Mouse (Mus musculus): Measurements from ENCODE around the gene Agl. TPM values are rescaled to one million over a fixed set of nuclear protein-coding genes. Genes with fewer than 3 reads are reported as not detected.
A peak's percentile ranks its signal among the peaks of the same experiment; 100 is the strongest.

Gene Agl
- polyA plus RNA-seq, 1 experiment from 2014 or later: 12.7 TPM

- no peak overlapping the region for H3K4me3 ChIP-seq
- peak overlapping the region; percentile 67 for H3K4me2 ChIP-seq
These were observed 27.4 kb upstream of the Agl start for GRCm38 (mm10) chr3:116835350-116835749.

DNA sequence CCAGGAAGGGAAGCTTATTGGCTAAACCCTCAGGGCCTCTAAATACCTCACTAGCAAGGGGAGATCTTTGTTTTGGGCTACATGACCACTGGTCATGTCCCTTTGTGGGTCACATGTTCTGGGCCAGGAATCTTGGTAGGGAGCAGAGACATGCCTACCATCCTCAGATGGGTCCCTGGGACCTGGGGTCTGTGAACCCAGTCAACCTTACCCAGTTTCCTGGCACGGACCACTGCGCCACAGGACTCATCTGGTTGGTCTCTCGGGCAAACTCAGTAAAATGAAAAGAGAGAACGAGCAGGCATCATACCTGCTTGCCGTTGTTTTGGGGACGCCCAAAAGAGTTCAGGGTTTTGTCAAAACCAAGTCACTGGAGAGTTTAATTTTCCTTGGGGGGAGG lies 26.3 kb upstream of the Agl start:
- H3K4me1 ChIP-seq: 0 out of 2 replicates have a peak, but pooled peaks cover 3% of the 10 kb centered on the region
- H3K27me3 ChIP-seq: no peaks in the 10 kb centered on the region
- no peak overlapping the region for H3K4me2 ChIP-seq
- H3K9me3 ChIP-seq (replicated peaks): no peaks in the 10 kb centered on the region
- H3K9ac ChIP-seq: no peak overlapping the region
- no peak overlapping the region for H3K27ac ChIP-seq
- no peak for ATAC-seq
- H3K4me3 ChIP-seq: no peak overlapping the region
- H3K36me3 ChIP-seq (ENCODE audit: poor library complexity, severe bottlenecking): no peaks in the 10 kb centered on the region
- 88% methylated on average over 6 of the region's 6 CpGs for WGBS

More at GRCm38 (mm10) chr3:116835350-116835749, 27.4 kb upstream of the Agl start:
- Histone ChIP-seq H3K9me3 (replicated peaks) (no peaks in the 10 kb centered on the region), H3K27me3 (no peaks in the 10 kb centered on the region), H3K9ac (peak overlapping the region; percentile 62), H3K36me3 (ENCODE audit: poor library complexity, severe bottlenecking) (no peaks in the 10 kb centered on the region), H3K4me1 (0 out of 2 replicates have a peak, but pooled peaks cover 3% of the 10 kb centered on the region), H3K27ac (no peak overlapping the region)
- 78% methylated on average over 4 of the region's 4 CpGs for WGBS
- ATAC-seq: no peak

- WGBS: 87% methylated on average over 4 of the region's 4 CpGs
These were observed 25.5 kb upstream of the Agl start for GRCm38 (mm10) chr3:116833491-116833890.

GRCm38 (mm10) chr3:116832526-116833310 lies 24.8 kb upstream of the Agl start:
- Histone ChIP-seq H3K4me1 (0 out of 2 replicates have a peak, but pooled peaks cover 3% of the 10 kb centered on the region), H3K4me2 (no peak overlapping the region), H3K27ac (no peak overlapping the region), H3K9me3 (replicated peaks) (no peaks in the 10 kb centered on the region), H3K4me3 (no peak overlapping the region), H3K27me3 (no peaks in the 10 kb centered on the region), H3K9ac (no peak overlapping the region), H3K36me3 (ENCODE audit: poor library complexity, severe bottlenecking) (no peaks in the 10 kb centered on the region)
- WGBS: 85% methylated on average over 7 of the region's 7 CpGs
- no peak for ATAC-seq

More at GRCm38 (mm10) chr3:116833491-116833890, 25.5 kb upstream of the Agl start:
- Histone ChIP-seq H3K4me2 (no peak overlapping the region), H3K36me3 (ENCODE audit: poor library complexity, severe bottlenecking) (no peaks in the 10 kb centered on the region), H3K9ac (no peak overlapping the region), H3K9me3 (replicated peaks) (no peaks in the 10 kb centered on the region), H3K27ac (no peak overlapping the region), H3K27me3 (no peaks in the 10 kb centered on the region), H3K4me3 (no peak overlapping the region), H3K4me1 (0 out of 2 replicates have a peak, but pooled peaks cover 3% of the 10 kb centered on the region)
- ATAC-seq: no peak

DNA sequence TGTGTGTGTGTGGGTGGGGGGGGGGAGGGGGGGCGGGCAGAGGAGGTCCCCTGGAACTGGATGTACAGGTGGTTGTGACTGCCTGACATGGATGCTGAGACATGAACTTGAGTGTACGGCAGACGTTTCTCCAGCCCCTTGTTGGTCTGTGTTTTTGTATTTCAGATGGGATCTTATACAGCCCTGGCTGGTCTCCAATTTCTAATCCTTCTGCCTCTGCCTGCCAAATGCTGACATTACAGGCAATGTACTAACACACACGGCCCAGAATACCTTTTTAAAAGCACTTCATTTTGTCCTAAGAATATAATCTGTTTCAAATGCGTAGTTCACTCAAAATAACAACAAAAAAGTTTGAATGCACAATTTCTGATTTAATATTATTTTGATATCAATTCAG lies 23.4 kb upstream of the Agl start:
- Histone ChIP-seq H3K27ac (no peak overlapping the region), H3K36me3 (ENCODE audit: poor library complexity, severe bottlenecking) (no peaks in the 10 kb centered on the region), H3K27me3 (no peaks in the 10 kb centered on the region), H3K4me1 (0 out of 2 replicates have a peak, but pooled peaks cover 3% of the 10 kb centered on the region), H3K9ac (no peak overlapping the region), H3K4me2 (no peak overlapping the region), H3K4me3 (no peak overlapping the region), H3K9me3 (replicated peaks) (no peaks in the 10 kb centered on the region)
- no peak; the same call in 1 of the 2 replicates for ATAC-seq
- 68% methylated on average over 5 of the region's 5 CpGs for WGBS

DNA sequence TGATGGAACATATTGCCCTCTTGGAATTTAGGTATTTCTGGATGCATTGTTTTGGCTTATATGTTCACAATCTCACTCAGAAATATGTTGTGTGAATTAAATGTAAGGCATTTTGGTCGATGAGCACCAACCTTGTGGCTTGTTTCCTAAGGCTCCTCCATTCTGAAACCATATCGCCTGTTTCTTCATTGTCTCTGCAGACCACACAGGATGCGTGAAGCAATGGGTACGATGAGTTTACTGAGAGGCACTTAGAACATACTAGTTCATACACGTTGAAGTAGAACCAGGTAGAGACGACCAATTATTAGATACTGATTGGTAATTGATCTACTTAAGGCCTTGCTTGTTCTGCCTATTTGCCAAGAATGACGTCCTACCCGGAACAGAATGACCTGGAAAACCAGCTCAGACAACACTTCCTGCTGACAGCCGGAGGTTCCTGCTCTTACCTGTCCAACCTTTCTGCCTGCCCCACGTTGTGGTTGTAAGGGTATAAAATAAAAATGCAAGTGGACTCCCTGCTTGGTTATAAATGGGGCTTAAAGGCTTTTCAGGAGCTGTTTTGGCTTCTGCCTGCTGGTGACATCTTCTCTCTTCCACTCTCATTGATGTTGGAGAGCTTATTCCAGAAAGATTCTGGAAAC lies 21.4 kb upstream of the Agl start:
- ATAC-seq: no peak
- no peak overlapping the region for H3K27ac ChIP-seq
- no peak overlapping the region for H3K4me2 ChIP-seq
- H3K4me1 ChIP-seq: no peaks in the 10 kb centered on the region
- 86% methylated on average over 10 of the region's 10 CpGs for WGBS
- H3K9me3 ChIP-seq (replicated peaks): no peaks in the 10 kb centered on the region
- no peak overlapping the region for H3K4me3 ChIP-seq
- H3K9ac ChIP-seq: no peak overlapping the region
- H3K36me3 ChIP-seq (ENCODE audit: poor library complexity, severe bottlenecking): no peaks in the 10 kb centered on the region
- no peaks in the 10 kb centered on the region for H3K27me3 ChIP-seq

DNA sequence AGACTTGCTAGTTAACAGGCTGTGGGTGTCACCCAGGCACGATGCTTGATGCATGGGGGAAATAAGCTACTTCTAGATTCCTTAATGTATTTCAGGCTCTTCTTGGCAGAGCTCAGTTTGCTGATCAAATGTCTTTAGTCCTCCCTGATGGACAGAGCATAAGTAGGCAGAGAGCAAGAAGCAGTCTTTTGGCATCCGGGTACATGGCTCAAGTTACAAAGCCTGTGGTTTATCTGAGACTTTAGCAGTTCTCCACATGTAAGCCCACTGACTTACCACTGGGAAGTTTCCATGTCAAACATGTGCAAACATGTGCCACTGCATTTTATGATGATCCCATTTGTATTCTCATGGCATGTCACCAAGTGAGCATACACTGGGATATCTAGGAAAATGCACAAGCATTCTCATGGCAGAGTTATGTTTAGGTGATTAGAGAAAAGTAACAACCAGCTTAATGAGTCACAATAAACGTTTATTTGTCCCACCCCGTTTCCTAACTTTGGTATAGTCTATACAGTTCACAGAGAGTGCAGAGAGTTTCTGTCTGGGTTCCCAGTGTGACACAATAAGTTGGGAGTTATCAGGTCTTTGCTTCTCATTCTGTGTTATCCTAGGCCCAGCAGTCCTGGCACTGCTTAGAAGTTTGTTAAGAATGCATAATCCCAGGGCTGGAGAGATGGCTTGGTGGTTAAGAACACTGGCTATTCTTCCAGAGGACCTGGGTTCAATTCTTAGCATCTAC lies 18.7 kb upstream of the Agl start:
- Histone ChIP-seq H3K9ac (no peak overlapping the region), H3K9me3 (replicated peaks) (no peaks in the 10 kb centered on the region), H3K27me3 (no peaks in the 10 kb centered on the region), H3K27ac (no peak overlapping the region), H3K4me1 (no peaks in the 10 kb centered on the region), H3K4me2 (no peak overlapping the region), H3K36me3 (ENCODE audit: poor library complexity, severe bottlenecking) (no peaks in the 10 kb centered on the region), H3K4me3 (no peak overlapping the region)
- no peak for ATAC-seq
- 83% methylated on average over 4 of the region's 4 CpGs for WGBS

DNA sequence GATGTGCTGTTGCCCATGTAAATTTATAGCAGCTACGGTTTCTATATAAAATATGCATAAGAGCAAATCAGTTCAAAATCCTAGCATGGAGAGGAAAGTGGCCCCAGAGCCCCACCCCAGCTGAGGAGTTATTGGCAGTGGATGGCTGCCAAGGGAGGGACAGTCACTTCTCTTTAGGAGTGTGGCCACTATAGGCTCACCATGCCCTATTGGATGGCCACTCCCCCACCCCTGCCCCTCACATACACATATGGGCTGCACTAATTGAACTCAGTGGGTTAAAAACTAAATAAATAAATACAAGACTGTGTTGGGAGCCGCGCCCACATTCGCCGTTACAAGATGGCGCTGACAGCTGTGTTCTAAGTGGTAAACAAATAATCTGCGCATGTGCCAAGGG lies 9.3 kb upstream of the Agl start:
- Histone ChIP-seq H3K27ac (no peak overlapping the region), H3K4me2 (no peak overlapping the region), H3K27me3 (no peaks in the 10 kb centered on the region), H3K9ac (no peak overlapping the region), H3K9me3 (replicated peaks) (no peaks in the 10 kb centered on the region), H3K4me3 (no peak overlapping the region), H3K4me1 (no peaks in the 10 kb centered on the region), H3K36me3 (ENCODE audit: poor library complexity, severe bottlenecking) (no peaks in the 10 kb centered on the region)
- 94% methylated on average over 7 of the region's 7 CpGs for WGBS
- ATAC-seq: no peak

DNA sequence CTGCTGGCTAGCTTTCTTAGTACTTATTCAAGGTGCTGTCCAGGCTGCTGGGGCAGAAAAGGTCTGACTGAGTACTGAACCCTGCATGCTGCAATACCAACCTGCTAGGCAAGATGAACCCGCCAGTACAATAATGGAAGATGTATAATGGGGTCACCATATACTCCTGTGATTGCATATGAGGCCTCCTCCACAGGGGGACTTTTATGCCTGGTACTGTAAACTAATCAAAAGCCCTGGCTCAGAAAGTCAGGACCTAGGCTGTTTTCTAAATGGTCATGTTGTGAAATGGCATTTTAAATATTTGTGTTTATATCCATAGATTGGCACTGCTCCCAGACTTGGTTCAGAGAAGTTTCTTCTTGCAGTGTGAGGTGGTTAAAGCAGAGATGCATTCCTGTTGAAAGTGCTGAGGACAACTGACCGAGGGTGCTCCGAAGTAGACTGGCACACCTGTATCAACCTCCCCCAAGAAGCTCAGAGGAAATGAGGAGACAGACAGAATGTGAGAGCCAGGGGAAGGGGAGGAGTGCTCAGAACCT lies 8.8 kb upstream of the Agl start:
- H3K4me2 ChIP-seq: no peak overlapping the region
- no peak overlapping the region for H3K4me3 ChIP-seq
- H3K27me3 ChIP-seq: no peaks in the 10 kb centered on the region
- no peaks in the 10 kb centered on the region for H3K36me3 ChIP-seq (ENCODE audit: poor library complexity, severe bottlenecking)
- H3K9ac ChIP-seq: no peak overlapping the region
- ATAC-seq: no peak
- 91% methylated on average over 3 of the region's 3 CpGs for WGBS
- no peaks in the 10 kb centered on the region for H3K9me3 ChIP-seq (replicated peaks)
- no peak overlapping the region for H3K27ac ChIP-seq
- H3K4me1 ChIP-seq: no peaks in the 10 kb centered on the region

GRCm38 (mm10) chr3:116815916-116816315 lies 8.0 kb upstream of the Agl start:
- Histone ChIP-seq H3K9me3 (replicated peaks) (no peaks in the 10 kb centered on the region), H3K36me3 (ENCODE audit: poor library complexity, severe bottlenecking) (no peaks in the 10 kb centered on the region), H3K27ac (no peak overlapping the region), H3K4me2 (no peak overlapping the region), H3K27me3 (no peaks in the 10 kb centered on the region), H3K4me3 (no peak overlapping the region), H3K4me1 (no peaks in the 10 kb centered on the region), H3K9ac (no peak overlapping the region)
- WGBS: 55% methylated on average over 4 of the region's 4 CpGs
- no peak for ATAC-seq

DNA sequence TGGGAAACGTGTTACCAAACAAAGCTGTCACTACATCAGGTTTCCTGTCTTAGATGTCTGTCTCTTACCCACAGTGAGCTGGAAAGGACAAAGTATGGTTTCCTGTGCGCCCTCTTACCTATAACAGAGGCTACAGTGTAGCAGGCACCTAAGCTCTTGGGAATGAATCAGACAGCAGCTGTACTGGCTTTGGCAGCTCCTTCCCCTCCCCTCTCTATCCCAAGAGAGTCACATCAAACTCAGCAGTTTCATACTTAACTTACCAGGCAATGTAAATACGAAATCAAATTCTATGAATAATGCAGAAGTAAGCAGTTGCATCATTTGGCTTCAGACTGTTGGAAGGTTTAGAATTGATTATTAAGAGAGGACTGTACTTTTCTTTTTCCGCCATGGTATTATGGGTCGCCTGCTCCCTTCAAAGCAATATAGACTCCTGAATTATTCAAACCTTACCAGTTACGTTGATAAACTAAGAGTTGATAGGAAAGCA lies 7.4 kb upstream of the Agl start:
- WGBS: 75% methylated on average over 6 of the region's 6 CpGs
- ATAC-seq: no peak

DNA sequence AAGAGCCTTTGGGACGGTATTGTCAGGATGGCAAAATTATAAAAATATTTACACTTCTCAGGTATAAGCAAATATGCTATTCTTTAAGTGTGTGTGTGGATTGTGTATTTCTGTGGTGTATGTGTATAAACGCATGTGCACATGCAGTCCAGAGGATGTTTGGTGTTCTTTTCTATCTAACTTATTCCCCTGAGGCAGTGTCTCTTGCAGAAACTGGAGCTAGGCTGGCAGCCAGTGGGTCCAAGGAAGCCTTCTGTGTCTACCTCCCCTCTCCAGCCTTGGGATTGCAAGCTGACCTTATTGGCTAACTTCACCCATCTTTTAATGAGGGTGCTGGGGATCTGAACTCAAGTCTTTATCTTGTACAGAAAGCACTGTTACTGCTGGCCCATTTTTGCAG lies 5.0 kb upstream of the Agl start:
- Histone ChIP-seq H3K4me1 (peaks cover 4% of the 10 kb centered on the region), H3K4me2 (no peak overlapping the region), H3K4me3 (no peak overlapping the region), H3K27ac (no peak overlapping the region), H3K36me3 (ENCODE audit: poor library complexity, severe bottlenecking) (no peaks in the 10 kb centered on the region), H3K9ac (no peak overlapping the region), H3K9me3 (replicated peaks) (no peaks in the 10 kb centered on the region), H3K27me3 (no peaks in the 10 kb centered on the region)
- no peak for ATAC-seq
- WGBS: 98% methylated on average over 2 of the region's 2 CpGs

More for the DNA sequence above, 7.4 kb upstream of the Agl start:
- Histone ChIP-seq H3K36me3 (ENCODE audit: poor library complexity, severe bottlenecking) (no peaks in the 10 kb centered on the region), H3K4me1 (no peaks in the 10 kb centered on the region), H3K4me3 (no peak overlapping the region), H3K4me2 (no peak overlapping the region), H3K9me3 (replicated peaks) (no peaks in the 10 kb centered on the region), H3K9ac (no peak overlapping the region), H3K27ac (no peak overlapping the region), H3K27me3 (no peaks in the 10 kb centered on the region)
